Mouse (Mus musculus): ENCODE data around the gene Ccdc107. TPM values are rescaled to one million over a fixed set of nuclear protein-coding genes. Genes with fewer than 3 reads are reported as not detected.

Gene Ccdc107
- polyA plus RNA-seq, 1 experiment from 2014 or later = 98.8 TPM

GRCm38 (mm10) chr4:43506074-43506473 lies 13.4 kb downstream of the Ccdc107 start:
- no peak overlapping the region for H3K9ac ChIP-seq
- no peaks in the 10 kb centered on the region for H3K27me3 ChIP-seq (replicated peaks)
- no peaks in the 10 kb centered on the region for H3K9me3 ChIP-seq
- no peaks in the 10 kb centered on the region for H3K36me3 ChIP-seq
- no peak overlapping the region for H3K27ac ChIP-seq
- no peak overlapping the region for H3K4me2 ChIP-seq (replicated peaks)
- WGBS = 79% methylated on average over 8 of the region's 8 CpGs
- ATAC-seq = no peak
- no peak overlapping the region for H3K4me3 ChIP-seq (replicated peaks)
- H3K4me1 ChIP-seq (replicated peaks) = peaks cover 32% of the 10 kb centered on the region

- H3K27me3 ChIP-seq (replicated peaks) = no peaks in the 10 kb centered on the region
- peak; percentile 16; the same call in 1 of the 2 replicates for ATAC-seq
- peak within 1 kb of the TSS; percentile 58 for H3K9ac ChIP-seq
- peak within 1 kb of the TSS; percentile 41 for H3K27ac ChIP-seq
- H3K36me3 ChIP-seq = no peaks in the 10 kb centered on the region
- peak within 1 kb of the TSS; percentile 87 for H3K4me2 ChIP-seq (replicated peaks)
- peaks cover 32% of the 10 kb centered on the region for H3K4me1 ChIP-seq (replicated peaks)
- no peaks in the 10 kb centered on the region for H3K9me3 ChIP-seq
- WGBS = 52% methylated on average over 9 of the region's 9 CpGs
- peak within 1 kb of the TSS; percentile 53 for H3K4me3 ChIP-seq (replicated peaks)
These were observed 14.0 kb downstream of the Ccdc107 start, which contains the start of gene Car9 for GRCm38 (mm10) chr4:43506536-43507185. Car9 (plus strand) TSS chr4:43506966.

- Histone ChIP-seq H3K9ac (peak overlapping the region; percentile 58), H3K4me2 (replicated peaks) (peak overlapping the region; percentile 87), H3K9me3 (no peaks in the 10 kb centered on the region), H3K36me3 (no peaks in the 10 kb centered on the region), H3K4me1 (replicated peaks) (peaks cover 30% of the 10 kb centered on the region), H3K4me3 (replicated peaks) (peak overlapping the region; percentile 53), H3K27me3 (replicated peaks) (no peaks in the 10 kb centered on the region), H3K27ac (peak overlapping the region; percentile 41)
- WGBS = 6% methylated on average over 22 of the region's 22 CpGs
- peak; percentile 37 for ATAC-seq
These were observed 15.4 kb downstream of the Ccdc107 start for GRCm38 (mm10) chr4:43507938-43508665.

- peak overlapping the region; percentile 58 for H3K9ac ChIP-seq
- WGBS = 3% methylated on average over 13 of the region's 13 CpGs
- no peaks in the 10 kb centered on the region for H3K9me3 ChIP-seq
- H3K4me2 ChIP-seq (replicated peaks) = peak overlapping the region; percentile 87
- ATAC-seq = peak; percentile 82
- H3K27ac ChIP-seq = peak overlapping the region; percentile 41
- no peaks in the 10 kb centered on the region for H3K27me3 ChIP-seq (replicated peaks)
- H3K36me3 ChIP-seq = no peaks in the 10 kb centered on the region
- peaks cover 25% of the 10 kb centered on the region for H3K4me1 ChIP-seq (replicated peaks)
- peak overlapping the region; percentile 53 for H3K4me3 ChIP-seq (replicated peaks)
These were observed 15.9 kb downstream of the Ccdc107 start for GRCm38 (mm10) chr4:43508666-43508997.

- H3K27me3 ChIP-seq (replicated peaks) = no peaks in the 10 kb centered on the region
- peak overlapping the region; percentile 53; the same call in 1 of the 2 replicates for H3K4me3 ChIP-seq (replicated peaks)
- ATAC-seq = peak; percentile 9; the same call in 1 of the 2 replicates
- H3K4me1 ChIP-seq (replicated peaks) = peaks cover 25% of the 10 kb centered on the region
- H3K9ac ChIP-seq = peak overlapping the region; percentile 58; the same call in 1 of the 2 replicates
- H3K36me3 ChIP-seq = no peaks in the 10 kb centered on the region
- WGBS = 45% methylated on average over 9 of the region's 9 CpGs
- H3K27ac ChIP-seq = peak overlapping the region; percentile 41
- H3K9me3 ChIP-seq = no peaks in the 10 kb centered on the region
- H3K4me2 ChIP-seq (replicated peaks) = peak overlapping the region; percentile 87
These were observed 16.4 kb downstream of the Ccdc107 start for GRCm38 (mm10) chr4:43509109-43509508.

- no peaks in the 10 kb centered on the region for H3K9me3 ChIP-seq
- no peaks in the 10 kb centered on the region for H3K36me3 ChIP-seq
- 65% methylated on average over 19 of the region's 19 CpGs for WGBS
- no peak overlapping the region for H3K4me3 ChIP-seq (replicated peaks)
- H3K4me1 ChIP-seq (replicated peaks) = peaks cover 20% of the 10 kb centered on the region
- H3K9ac ChIP-seq = no peak overlapping the region
- ATAC-seq = no peak
- no peak overlapping the region for H3K27ac ChIP-seq
- H3K27me3 ChIP-seq (replicated peaks) = no peaks in the 10 kb centered on the region
- H3K4me2 ChIP-seq (replicated peaks) = no peak overlapping the region
These were observed 19.2 kb downstream of the Ccdc107 start for GRCm38 (mm10) chr4:43511675-43512454.

- H3K27ac ChIP-seq = no peak overlapping the region; the same call in 1 of the 2 replicates
- 70% methylated on average over 7 of the region's 7 CpGs for WGBS
These were observed 20.0 kb downstream of the Ccdc107 start for GRCm38 (mm10) chr4:43512653-43513052.

GRCm38 (mm10) chr4:43513300-43513699 lies 20.6 kb downstream of the Ccdc107 start:
- WGBS = 80% methylated on average over 4 of the region's 4 CpGs
- no peaks in the 10 kb centered on the region for H3K27me3 ChIP-seq (replicated peaks)
- H3K9me3 ChIP-seq = no peaks in the 10 kb centered on the region
- peaks cover 11% of the 10 kb centered on the region for H3K4me1 ChIP-seq (replicated peaks)
- H3K4me2 ChIP-seq (replicated peaks) = no peak overlapping the region
- no peak overlapping the region for H3K4me3 ChIP-seq (replicated peaks)
- ATAC-seq = no peak
- peaks cover 4% of the 10 kb centered on the region for H3K36me3 ChIP-seq
- no peak overlapping the region for H3K27ac ChIP-seq
- no peak overlapping the region for H3K9ac ChIP-seq

More at GRCm38 (mm10) chr4:43512653-43513052, 20.0 kb downstream of the Ccdc107 start:
- ATAC-seq = no peak
- H3K9ac ChIP-seq = no peak overlapping the region
- no peaks in the 10 kb centered on the region for H3K27me3 ChIP-seq (replicated peaks)
- no peak overlapping the region for H3K4me2 ChIP-seq (replicated peaks)
- H3K4me3 ChIP-seq (replicated peaks) = no peak overlapping the region
- H3K36me3 ChIP-seq = no peaks in the 10 kb centered on the region
- H3K9me3 ChIP-seq = no peaks in the 10 kb centered on the region
- peaks cover 17% of the 10 kb centered on the region for H3K4me1 ChIP-seq (replicated peaks)

- Histone ChIP-seq H3K4me3 (replicated peaks) (no peak overlapping the region), H3K4me2 (replicated peaks) (no peak overlapping the region), H3K27me3 (replicated peaks) (no peaks in the 10 kb centered on the region), H3K36me3 (peaks cover 4% of the 10 kb centered on the region), H3K9ac (no peak overlapping the region), H3K4me1 (replicated peaks) (peaks cover 7% of the 10 kb centered on the region), H3K9me3 (no peaks in the 10 kb centered on the region), H3K27ac (no peak overlapping the region)
- WGBS = 70% methylated on average over 4 of the region's 4 CpGs
- ATAC-seq = no peak
These were observed 21.1 kb downstream of the Ccdc107 start for GRCm38 (mm10) chr4:43513791-43514190.

GRCm38 (mm10) chr4:43515764-43516708 lies 23.3 kb downstream of the Ccdc107 start:
- 59% methylated on average over 11 of the region's 11 CpGs for WGBS
- no peak overlapping the region for H3K4me3 ChIP-seq (replicated peaks)

GRCm38 (mm10) chr4:43519551-43519950 lies 26.9 kb downstream of the Ccdc107 start:
- peak overlapping the region; percentile 1; the same call in 1 of the 2 replicates for H3K9ac ChIP-seq
- peaks cover 5% of the 10 kb centered on the region for H3K27me3 ChIP-seq (replicated peaks)
- H3K4me1 ChIP-seq (replicated peaks) = peaks cover 31% of the 10 kb centered on the region
- H3K9me3 ChIP-seq = no peaks in the 10 kb centered on the region
- WGBS = 37% methylated on average over 10 of the region's 10 CpGs
- no peak overlapping the region for H3K27ac ChIP-seq
- ATAC-seq = no peak
- peak overlapping the region; percentile 7; the same call in 1 of the 2 replicates for H3K4me3 ChIP-seq (replicated peaks)
- H3K36me3 ChIP-seq = peaks cover 8% of the 10 kb centered on the region
- H3K4me2 ChIP-seq (replicated peaks) = peak overlapping the region; percentile 83

More at GRCm38 (mm10) chr4:43515764-43516708, 23.3 kb downstream of the Ccdc107 start:
- ATAC-seq = peak; percentile 48
- Histone ChIP-seq H3K9me3 (no peaks in the 10 kb centered on the region), H3K27me3 (replicated peaks) (peaks cover 5% of the 10 kb centered on the region; the same call in 1 of the 2 replicates), H3K27ac (no peak overlapping the region), H3K36me3 (peaks cover 8% of the 10 kb centered on the region), H3K9ac (no peak overlapping the region), H3K4me2 (replicated peaks) (no peak overlapping the region), H3K4me1 (replicated peaks) (peaks cover 12% of the 10 kb centered on the region)

All from intestine, embryonic 15.5 days (tissue).